Mouse (Mus musculus) brain, embryonic 14.5 days (tissue): Measurements from ENCODE around the gene Itpr1.

ENCODE experiments used
- CTCF ChIP-seq: fragments of 200-500 bp; IDR thresholded peaks from 2 replicates; pipeline ENCODE4 v1.5.1; 2012; ENCODE audit warnings: inconsistent platforms, mild to moderate bottlenecking, moderate library complexity, borderline replicate concordance; ENCODE audit not compliant: insufficient read depth, insufficient read length; ENCODE audit errors: extremely low read depth
- POLR2A ChIP-seq: fragments of 200-500 bp; IDR thresholded peaks from 2 replicates; pipeline ENCODE4 v1.6.1; 2012; ENCODE audit warnings: mild to moderate bottlenecking, inconsistent platforms, borderline replicate concordance; ENCODE audit not compliant: poor library complexity, insufficient read depth, insufficient read length, severe bottlenecking; ENCODE audit errors: extremely low read depth

GRCm38 (mm10) chr6:108531324-108532311, 318.7 kb downstream of the Itpr1 start:
- no peak for TF ChIP-seq CTCF
- TF ChIP-seq POLR2A: no peak
